Mouse (Mus musculus) limb, embryonic 15.5 days (tissue): ENCODE data around the gene Serpini2. TPM values are rescaled to one million over a fixed set of nuclear protein-coding genes. Genes with fewer than 3 reads are reported as not detected.
"Not testable (repeated sequence)": the region's sequence is repeated elsewhere in the genome, so short reads cannot be mapped to it uniquely, and the experiment has no call there.

Source experiments
- ATAC-seq: fragments of 200-750 bp; cut with Nextera tagmentation; 2 replicates; pipeline ENCODE4 v1.8.0; 2017; ENCODE audit warnings: low read depth, moderate TSS enrichment; ENCODE audit not compliant: insufficient number of reproducible peaks, low FRiP score, low TSS enrichment
- H3K27ac ChIP-seq: fragments of 300-500 bp; sonication (generic); 2 replicates; pipeline ENCODE4 v1.5.1; 2015; ENCODE audit warnings: moderate library complexity, mild to moderate bottlenecking, inconsistent platforms
- H3K27me3 ChIP-seq: fragments of 300-500 bp; sonication (generic); 2 replicates; pipeline ENCODE4 v1.6.1; 2015; ENCODE audit warnings: inconsistent platforms
- H3K36me3 ChIP-seq: fragments of 300-500 bp; sonication (generic); 2 replicates; pipeline ENCODE4 v1.6.1; 2015; ENCODE audit warnings: inconsistent platforms
- H3K4me1 ChIP-seq: fragments of 300-500 bp; sonication (generic); 2 replicates; pipeline ENCODE4 v1.6.1; 2015; ENCODE audit warnings: inconsistent platforms
- H3K4me2 ChIP-seq: fragments of 300-500 bp; sonication (generic); 2 replicates; pipeline ENCODE4 v1.6.1; 2015; ENCODE audit warnings: mild to moderate bottlenecking, inconsistent platforms
- H3K4me3 ChIP-seq: fragments of 300-500 bp; sonication (generic); 2 replicates; pipeline ENCODE4 v1.5.1; 2015; ENCODE audit warnings: mild to moderate bottlenecking, inconsistent platforms
- H3K9ac ChIP-seq: fragments of 300-500 bp; sonication (generic); 2 replicates; pipeline ENCODE4 v1.6.1; 2015; ENCODE audit warnings: inconsistent platforms
- H3K9me3 ChIP-seq: fragments of 300-500 bp; sonication (generic); 2 replicates; pipeline ENCODE4 v1.6.1; 2016; ENCODE audit warnings: inconsistent platforms
- WGBS: fragments of 180-500 bp; shearing (Covaris S2); methylation state at CpG from one replicate; pipeline ENCODE4 v1.1.7; 2015; 5-methylcytosine and 5-hydroxymethylcytosine counted together
- polyA plus RNA-seq: library from polyadenylated mRNA; unstranded; fragments of >200 nt; fragmentation: Nextera tagmentation; extraction: Ambion mirVana; gene quantifications from 2 replicates; pipeline ENCODE4 v1.2.1, GENCODE M21; 2015

The Serpini2 gene
- polyA plus RNA-seq = 0.12 TPM in 1 of 2 replicates, not detected in the other

DNA sequence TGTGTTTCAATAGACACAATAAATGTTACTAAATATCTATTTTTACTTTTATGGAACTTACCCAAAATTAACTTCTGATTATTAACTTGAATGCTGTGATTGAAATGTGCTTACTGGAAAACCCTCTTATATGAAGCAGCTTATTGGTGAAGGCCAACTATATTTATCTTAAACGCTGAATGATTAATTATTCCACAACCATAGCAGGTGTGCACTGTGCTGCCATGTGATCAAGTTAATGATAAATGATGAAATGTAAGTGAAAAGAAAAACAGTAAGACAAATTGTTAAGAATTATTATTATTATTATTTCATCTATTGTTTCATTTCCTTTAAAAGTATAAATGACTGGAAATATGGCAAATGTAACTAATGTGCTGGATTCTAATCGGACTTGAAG lies at the start of gene Serpini2:
Gene Serpini2, minus strand, starts transcription at position 101 of the 400 bp plus-strand sequence.
- Histone ChIP-seq H3K4me1 (no peaks in the 10 kb centered on the region), H3K4me2 (no peak within 1 kb of the TSS), H3K27me3 (no peaks in the 10 kb centered on the region), H3K36me3 (no peaks in the 10 kb centered on the region), H3K27ac (no peak within 1 kb of the TSS), H3K9me3 (no peaks in the 10 kb centered on the region), H3K4me3 (no peak within 1 kb of the TSS), H3K9ac (no peak within 1 kb of the TSS)
- 79% methylated on average over 2 of the region's 2 CpGs for WGBS
- no peak for ATAC-seq

DNA sequence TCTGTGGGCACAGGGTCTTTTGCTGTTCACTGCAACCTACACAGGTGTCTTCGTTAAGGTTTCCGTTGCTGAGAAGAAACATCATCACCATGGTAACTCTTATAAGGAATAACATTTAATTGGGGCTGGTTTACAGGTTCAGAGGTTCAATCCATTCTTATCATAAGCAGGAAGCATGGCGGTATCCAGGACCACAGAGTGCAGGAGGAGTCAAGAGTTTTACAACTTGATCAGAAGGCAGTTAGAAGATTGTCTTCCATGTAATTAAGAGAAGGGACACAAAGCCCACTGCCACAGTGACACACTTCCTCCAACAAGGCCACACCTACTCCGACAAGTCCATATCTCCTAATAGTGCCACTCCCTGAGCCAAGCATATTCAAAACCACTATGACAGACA lies 39.0 kb upstream of the Serpini2 start:
- H3K9me3 ChIP-seq = no peaks in the 10 kb centered on the region
- WGBS = 84% methylated on average over 4 of the region's 4 CpGs
- no peaks in the 10 kb centered on the region for H3K27me3 ChIP-seq
- H3K4me3 ChIP-seq = no peak overlapping the region
- H3K36me3 ChIP-seq = no peaks in the 10 kb centered on the region
- no peak overlapping the region for H3K4me2 ChIP-seq
- no peak overlapping the region for H3K27ac ChIP-seq
- H3K4me1 ChIP-seq = no peaks in the 10 kb centered on the region
- ATAC-seq = no peak
- H3K9ac ChIP-seq = no peak overlapping the region

DNA sequence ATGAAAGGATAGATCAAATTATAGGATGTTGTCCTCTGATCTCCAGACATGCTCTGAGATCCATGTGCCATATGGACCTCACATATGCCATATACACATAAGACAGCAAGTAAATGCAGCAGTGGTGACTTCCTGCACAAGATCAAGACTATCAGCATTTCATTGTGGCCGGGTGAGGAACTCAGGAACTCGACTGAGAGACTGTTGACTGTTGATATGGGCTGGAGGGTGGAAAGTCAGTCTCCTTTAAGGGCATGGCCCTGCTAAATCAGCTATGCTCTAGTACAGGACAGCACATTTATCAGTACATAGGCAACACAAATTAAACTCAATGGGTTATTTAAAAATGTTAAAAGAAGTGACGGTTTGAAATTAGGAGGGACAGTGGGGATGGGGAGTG lies 38.4 kb upstream of the Serpini2 start:
- Histone ChIP-seq H3K9ac (no peak overlapping the region), H3K36me3 (no peaks in the 10 kb centered on the region), H3K4me3 (no peak overlapping the region), H3K27me3 (no peaks in the 10 kb centered on the region), H3K4me2 (no peak overlapping the region), H3K4me1 (no peaks in the 10 kb centered on the region), H3K27ac (no peak overlapping the region), H3K9me3 (no peaks in the 10 kb centered on the region)
- WGBS = 71% methylated on average over 3 of the region's 3 CpGs
- ATAC-seq = no peak

DNA sequence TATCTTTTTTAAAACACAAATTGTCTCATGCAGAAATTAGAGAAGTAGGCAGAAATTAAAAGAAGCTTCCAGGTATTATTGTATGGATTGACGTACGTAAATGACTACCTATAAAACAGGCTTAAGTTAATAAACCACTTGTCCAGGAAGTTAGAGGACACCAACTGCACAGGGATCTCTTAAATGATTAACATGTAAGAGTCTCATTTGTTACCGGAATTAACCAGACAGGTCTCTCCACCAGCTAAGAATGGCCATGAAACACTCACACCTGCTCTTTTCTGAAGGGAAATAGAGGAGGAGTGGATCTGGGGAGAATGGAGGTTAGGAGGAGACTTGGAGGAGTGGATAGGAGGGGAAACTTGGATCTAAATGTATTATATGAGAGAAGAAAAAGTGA lies 35.7 kb upstream of the Serpini2 start:
- ATAC-seq = no peak
- H3K9me3 ChIP-seq = no peaks in the 10 kb centered on the region
- H3K4me1 ChIP-seq = no peaks in the 10 kb centered on the region

DNA sequence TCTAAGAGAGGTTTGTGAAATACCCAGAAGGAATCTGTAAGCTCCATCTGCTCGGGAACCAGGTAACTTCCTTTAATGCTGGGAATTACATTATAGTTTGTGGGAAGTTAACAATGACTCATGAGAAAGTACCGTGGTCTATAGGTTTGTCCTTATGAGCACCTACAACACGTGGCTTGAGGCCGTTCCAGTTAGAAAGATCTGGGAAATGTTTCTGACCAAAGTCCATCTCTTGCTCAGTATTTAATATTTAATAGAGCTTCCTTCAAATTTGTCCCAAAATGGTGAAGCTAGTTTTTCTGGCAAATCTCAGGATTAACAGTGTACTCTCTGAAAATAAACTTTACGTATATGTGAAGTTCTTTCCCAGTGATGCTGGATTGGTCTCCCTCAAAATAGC lies 34.7 kb upstream of the Serpini2 start:
- H3K4me3 ChIP-seq = no peak overlapping the region
- H3K9me3 ChIP-seq = no peaks in the 10 kb centered on the region
- no peak for ATAC-seq
- no peak overlapping the region for H3K27ac ChIP-seq
- H3K4me1 ChIP-seq = no peaks in the 10 kb centered on the region
- H3K4me2 ChIP-seq = no peak overlapping the region
- H3K9ac ChIP-seq = no peak overlapping the region
- WGBS = 88% methylated on average over 5 of the region's 5 CpGs
- no peaks in the 10 kb centered on the region for H3K27me3 ChIP-seq
- H3K36me3 ChIP-seq = no peaks in the 10 kb centered on the region

More for the DNA sequence above, 35.7 kb upstream of the Serpini2 start:
- Histone ChIP-seq H3K9ac (no peak overlapping the region), H3K27me3 (no peaks in the 10 kb centered on the region), H3K27ac (no peak overlapping the region), H3K36me3 (no peaks in the 10 kb centered on the region), H3K4me3 (no peak overlapping the region), H3K4me2 (no peak overlapping the region)
- WGBS = 72% methylated on average over 3 of the region's 3 CpGs

- no peak for ATAC-seq
- no peaks in the 10 kb centered on the region for H3K36me3 ChIP-seq
- H3K27ac ChIP-seq = no peak overlapping the region
- H3K4me3 ChIP-seq = no peak overlapping the region
- no peak overlapping the region for H3K4me2 ChIP-seq
- H3K27me3 ChIP-seq = no peaks in the 10 kb centered on the region
- H3K9ac ChIP-seq = no peak overlapping the region
- 92% methylated on average over 2 of the region's 2 CpGs for WGBS
- no peaks in the 10 kb centered on the region for H3K9me3 ChIP-seq
- no peaks in the 10 kb centered on the region for H3K4me1 ChIP-seq
Observed at GRCm38 (mm10) chr3:75301072-75301471, 31.2 kb upstream of the Serpini2 start.

DNA sequence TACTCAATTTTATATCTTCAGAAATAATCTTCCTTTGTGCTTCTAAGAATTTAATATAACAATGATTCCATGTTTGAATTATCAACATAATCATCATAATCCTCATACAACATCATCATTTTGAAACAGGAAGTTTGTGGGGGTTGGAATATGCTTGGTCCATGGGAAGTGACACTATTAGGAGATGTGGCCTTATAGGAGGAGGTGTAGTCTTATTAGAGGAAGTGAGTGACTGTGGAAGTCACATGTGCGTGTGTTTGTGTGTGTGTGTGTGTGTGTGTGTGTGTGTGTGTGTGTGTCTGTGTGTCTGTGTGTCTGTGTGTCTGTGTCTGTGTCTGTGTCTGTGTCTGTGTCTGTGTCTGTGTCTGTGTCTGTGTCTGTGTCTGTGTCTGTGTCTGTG lies 29.6 kb upstream of the Serpini2 start:
- H3K36me3 ChIP-seq, H3K9ac ChIP-seq, H3K9me3 ChIP-seq, H3K27me3 ChIP-seq, H3K27ac ChIP-seq, H3K4me3 ChIP-seq, H3K4me2 ChIP-seq, H3K4me1 ChIP-seq, ATAC-seq: not testable (repeated sequence)
- WGBS = 71% methylated on average over 1 of the region's 1 CpGs

DNA sequence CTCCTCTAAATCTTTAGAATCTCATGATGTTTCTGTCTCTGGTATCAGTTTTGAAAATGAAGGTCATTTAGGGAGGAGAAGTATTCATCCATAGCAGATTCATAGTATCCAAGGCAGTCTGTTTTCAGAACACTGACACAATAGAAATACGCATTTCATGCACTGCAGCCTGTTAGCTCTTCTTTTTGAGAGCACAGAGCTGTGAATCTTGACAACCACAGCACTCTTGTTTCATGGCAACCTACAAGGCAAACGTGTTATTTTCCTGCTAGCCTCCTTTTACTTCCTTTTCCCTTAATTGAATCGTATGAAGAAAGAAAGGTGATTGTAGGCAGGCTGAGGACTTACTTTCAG lies 27.9 kb upstream of the Serpini2 start:
- Histone ChIP-seq H3K9me3 (no peaks in the 10 kb centered on the region), H3K4me2 (no peak overlapping the region), H3K36me3 (no peaks in the 10 kb centered on the region), H3K27ac (no peak overlapping the region), H3K9ac (no peak overlapping the region), H3K27me3 (no peaks in the 10 kb centered on the region), H3K4me3 (no peak overlapping the region), H3K4me1 (no peaks in the 10 kb centered on the region)
- WGBS = 51% methylated on average over 3 of the region's 3 CpGs
- ATAC-seq = no peak

DNA sequence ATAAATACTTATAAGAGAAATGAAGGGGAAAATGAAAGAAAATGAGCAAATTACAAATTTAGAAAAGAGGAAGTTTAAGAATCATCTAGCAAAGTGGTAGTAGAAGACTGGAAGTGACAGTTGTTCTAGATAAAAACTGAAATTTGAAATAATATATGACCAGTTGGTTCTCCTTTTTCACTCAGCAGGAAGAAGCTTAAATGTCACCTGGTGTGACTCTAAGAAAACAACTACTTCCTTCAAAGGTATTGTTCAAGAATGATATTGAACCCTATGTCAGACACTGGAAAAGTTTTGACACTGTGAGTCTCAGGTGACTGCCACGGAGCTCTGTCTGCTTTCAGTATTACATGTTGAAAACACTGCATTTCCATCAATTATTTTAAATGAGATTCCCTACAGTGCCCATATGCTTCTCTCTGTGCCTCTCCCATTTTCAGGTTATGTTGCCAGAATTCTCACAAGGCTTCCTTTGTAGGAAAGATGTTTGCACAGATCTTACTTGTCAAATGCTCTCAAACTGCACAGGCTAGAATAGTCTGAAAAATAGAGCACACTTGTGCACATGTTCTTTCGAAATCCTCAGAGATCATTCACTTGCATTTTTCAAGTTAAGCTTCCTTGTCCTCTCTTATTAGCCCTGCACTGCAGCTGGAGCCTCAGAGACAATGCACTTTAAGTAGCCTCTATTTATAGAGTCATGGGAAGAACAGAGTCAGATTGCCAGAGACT lies 27.3 kb upstream of the Serpini2 start:
- H3K36me3 ChIP-seq = no peaks in the 10 kb centered on the region
- no peak overlapping the region for H3K4me2 ChIP-seq
- WGBS = 70% methylated on average over 2 of the region's 2 CpGs
- H3K27me3 ChIP-seq = no peaks in the 10 kb centered on the region
- no peak overlapping the region for H3K27ac ChIP-seq
- no peak overlapping the region for H3K9ac ChIP-seq
- no peak overlapping the region for H3K4me3 ChIP-seq
- no peaks in the 10 kb centered on the region for H3K9me3 ChIP-seq
- no peak for ATAC-seq
- H3K4me1 ChIP-seq = no peaks in the 10 kb centered on the region

DNA sequence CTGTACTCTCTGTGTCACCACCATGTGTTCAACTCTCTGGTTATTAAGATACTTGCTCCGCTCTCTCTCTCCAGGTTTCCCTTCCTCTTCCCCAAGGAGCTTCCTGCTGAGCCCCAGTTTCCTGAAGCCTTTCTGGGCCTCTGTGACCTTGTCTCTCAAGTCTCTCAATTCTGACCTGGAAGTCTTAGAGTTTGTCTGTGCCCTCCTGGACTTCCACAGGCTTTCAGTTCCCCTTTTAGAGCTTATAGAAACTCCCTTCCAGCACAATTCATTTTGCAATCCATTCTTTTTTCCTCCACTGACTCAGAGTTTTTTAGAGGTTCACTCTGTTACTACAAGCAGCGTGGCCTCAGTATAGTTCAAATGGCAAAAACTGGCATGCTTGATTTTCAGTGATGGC lies 23.4 kb upstream of the Serpini2 start:
- H3K9me3 ChIP-seq = no peaks in the 10 kb centered on the region
- H3K27ac ChIP-seq = no peak overlapping the region
- 79% methylated on average over 2 of the region's 2 CpGs for WGBS
- H3K4me3 ChIP-seq = no peak overlapping the region
- no peak overlapping the region for H3K9ac ChIP-seq
- ATAC-seq = no peak
- H3K27me3 ChIP-seq = no peaks in the 10 kb centered on the region
- H3K4me1 ChIP-seq = no peaks in the 10 kb centered on the region
- no peak overlapping the region for H3K4me2 ChIP-seq
- H3K36me3 ChIP-seq = no peaks in the 10 kb centered on the region

DNA sequence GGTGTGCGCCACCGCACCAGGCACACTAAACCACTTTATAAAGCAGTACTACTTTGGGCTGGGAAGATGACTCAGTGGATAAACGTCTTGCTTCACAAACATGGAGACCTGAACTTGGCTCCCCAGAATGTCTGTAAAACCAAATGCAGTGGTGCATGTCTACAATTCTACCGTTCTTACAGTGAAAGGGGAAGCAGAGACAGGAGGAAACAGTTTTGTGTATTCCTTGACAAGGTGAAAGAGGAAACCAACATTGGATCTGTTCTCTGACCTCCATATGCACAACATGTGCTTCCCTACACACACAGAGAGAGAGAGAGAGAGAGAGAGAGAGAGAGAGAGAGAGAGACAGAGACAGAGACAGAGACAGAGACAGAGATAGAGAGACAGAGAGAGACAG lies 7.6 kb upstream of the Serpini2 start:
- Histone ChIP-seq H3K9me3 (no peaks in the 10 kb centered on the region), H3K9ac (no peak overlapping the region), H3K4me2 (no peak overlapping the region), H3K36me3 (no peaks in the 10 kb centered on the region), H3K27ac (no peak overlapping the region), H3K4me1 (no peaks in the 10 kb centered on the region), H3K4me3 (no peak overlapping the region), H3K27me3 (no peaks in the 10 kb centered on the region)
- ATAC-seq = no peak
- WGBS = 75% methylated on average over 4 of the region's 4 CpGs

- H3K36me3 ChIP-seq = no peaks in the 10 kb centered on the region
- no peak overlapping the region for H3K4me2 ChIP-seq
- H3K27me3 ChIP-seq = no peaks in the 10 kb centered on the region
- no peak overlapping the region for H3K9ac ChIP-seq
- 85% methylated on average over 3 of the region's 3 CpGs for WGBS
- H3K27ac ChIP-seq = no peak overlapping the region
- no peak for ATAC-seq
- no peaks in the 10 kb centered on the region for H3K9me3 ChIP-seq
- H3K4me3 ChIP-seq = no peak overlapping the region
- no peaks in the 10 kb centered on the region for H3K4me1 ChIP-seq
Observed at GRCm38 (mm10) chr3:75276522-75276921, 6.6 kb upstream of the Serpini2 start.

DNA sequence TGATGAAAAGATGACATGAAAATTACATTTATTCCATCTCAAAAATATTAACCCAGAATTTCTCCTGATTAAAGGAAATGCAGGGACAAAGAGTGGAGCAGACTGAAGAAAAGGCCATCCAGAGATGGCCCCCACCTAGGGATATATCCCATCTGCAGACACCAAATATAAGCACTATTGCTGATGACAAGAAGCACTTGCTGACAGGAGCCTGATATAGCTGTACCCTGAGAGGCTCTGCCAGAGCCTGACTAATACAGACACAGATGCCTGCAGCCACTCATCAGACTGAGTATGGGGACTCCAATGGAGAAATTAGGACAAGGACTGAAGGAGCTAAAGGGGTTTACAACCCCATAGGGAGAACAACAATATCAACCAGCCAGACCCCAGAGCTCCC lies 5.2 kb upstream of the Serpini2 start:
- Histone ChIP-seq H3K9me3 (no peaks in the 10 kb centered on the region), H3K9ac (no peak overlapping the region), H3K4me2 (no peak overlapping the region), H3K4me1 (no peaks in the 10 kb centered on the region), H3K36me3 (no peaks in the 10 kb centered on the region), H3K27ac (no peak overlapping the region), H3K4me3 (no peak overlapping the region), H3K27me3 (no peaks in the 10 kb centered on the region)
- ATAC-seq = no peak
